Mouse (Mus musculus) hindlimb bud, embryonic 11.5 days (tissue): ENCODE results near the gene Syn3.

Experiments used
- DNase-seq: peaks from one replicate; pipeline ENCODE4 v3.0.0-alpha.2; 2012; ENCODE audit warnings: low read depth, low spot score; ENCODE audit errors: extremely low spot score

Syn3 gene

GRCm38 (mm10) chr10:86374061-86374460, 124.6 kb downstream of the Syn3 start:
- no peak for DNase-seq

- DNase-seq: no peak
Observed at GRCm38 (mm10) chr10:86371561-86371960, 127.1 kb downstream of the Syn3 start.

- no peak for DNase-seq
Observed at GRCm38 (mm10) chr10:86369346-86369745, 129.3 kb downstream of the Syn3 start.

- no peak for DNase-seq
Observed at GRCm38 (mm10) chr10:86368811-86369210, 129.9 kb downstream of the Syn3 start.

- DNase-seq: no peak
Observed at GRCm38 (mm10) chr10:86367346-86367745, 131.3 kb downstream of the Syn3 start.

GRCm38 (mm10) chr10:86365632-86366092, 133.0 kb downstream of the Syn3 start:
- no peak for DNase-seq

GRCm38 (mm10) chr10:86363669-86364309, 134.9 kb downstream of the Syn3 start:
- no peak for DNase-seq

- no peak for DNase-seq
Observed at GRCm38 (mm10) chr10:86359699-86360098, 139.0 kb downstream of the Syn3 start.

GRCm38 (mm10) chr10:86359208-86359607, 139.5 kb downstream of the Syn3 start:
- DNase-seq: no peak

GRCm38 (mm10) chr10:86358307-86358975, 140.3 kb downstream of the Syn3 start:
- DNase-seq: no peak

GRCm38 (mm10) chr10:86356819-86357563, 141.7 kb downstream of the Syn3 start:
- no peak for DNase-seq

- no peak for DNase-seq
Observed at GRCm38 (mm10) chr10:86352521-86352920, 146.2 kb downstream of the Syn3 start.

GRCm38 (mm10) chr10:86351287-86351686, 147.4 kb downstream of the Syn3 start:
- DNase-seq: no peak

GRCm38 (mm10) chr10:86346235-86346840, 152.4 kb downstream of the Syn3 start:
- no peak for DNase-seq

- DNase-seq: no peak
Observed at GRCm38 (mm10) chr10:86345645-86346044, 153.1 kb downstream of the Syn3 start.

- no peak for DNase-seq
Observed at GRCm38 (mm10) chr10:86344654-86345053, 154.0 kb downstream of the Syn3 start.

- no peak for DNase-seq
Observed at GRCm38 (mm10) chr10:86343931-86344330, 154.8 kb downstream of the Syn3 start.

- DNase-seq: no peak
Observed at GRCm38 (mm10) chr10:86343362-86343761, 155.3 kb downstream of the Syn3 start.

- no peak for DNase-seq
Observed at GRCm38 (mm10) chr10:86342713-86343112, 156.0 kb downstream of the Syn3 start.

- no peak for DNase-seq
Observed at GRCm38 (mm10) chr10:86342151-86342550, 156.5 kb downstream of the Syn3 start.

- no peak for DNase-seq
Observed at GRCm38 (mm10) chr10:86341589-86341988, 157.1 kb downstream of the Syn3 start.
